Mouse (Mus musculus): ENCODE results near the gene Smarcal1.

Gene Smarcal1

DNA sequence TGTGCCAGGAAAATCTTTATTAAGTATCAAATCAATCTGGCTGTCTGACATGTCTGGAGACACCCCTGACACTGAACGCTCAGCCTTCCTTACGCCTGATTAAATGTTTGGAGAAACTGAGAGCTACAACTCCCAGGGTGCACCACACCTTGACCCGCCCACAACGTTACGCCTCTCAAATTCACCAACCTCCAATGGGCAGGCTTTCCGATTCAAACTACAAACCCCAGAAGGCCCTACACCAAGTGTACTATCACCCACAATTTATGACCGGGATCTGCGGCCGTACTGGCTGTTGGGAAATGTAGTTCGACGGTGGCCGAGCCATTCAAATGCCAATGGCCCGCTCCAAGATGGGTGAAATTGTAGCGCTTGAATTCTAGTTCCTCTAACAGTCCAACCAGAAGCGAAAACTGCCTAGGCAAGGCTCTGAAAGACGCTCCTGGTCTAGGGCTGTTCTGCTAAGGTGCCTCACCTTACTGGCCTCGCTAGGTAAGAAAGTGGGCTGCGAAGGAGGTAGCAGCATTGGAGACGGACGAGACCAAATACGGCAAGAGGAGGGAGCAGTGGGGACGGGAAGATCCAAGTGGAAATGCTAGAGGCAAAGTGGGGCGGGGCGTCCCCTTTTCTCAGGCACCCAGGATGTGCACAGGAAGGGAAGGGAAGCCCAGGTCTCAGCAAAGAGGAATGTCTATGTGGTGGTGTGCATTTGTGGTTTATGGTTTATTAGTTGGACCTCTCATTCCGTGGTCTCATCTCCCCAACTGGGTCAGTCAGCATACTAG is at the start of gene Smarcal1:
TSS of gene Smarcal1 (plus strand) at position 305 of the 785 bp plus-strand sequence.
- in situ Hi-C loops (cut with MboI; ENCODE audit: low pct_unique_long_range_greater_than_20kb in 1 of 2, low sequenced_read_pairs in 2 of 2, unreplicated experiment in 1 of 2) = no loop called here

DNA sequence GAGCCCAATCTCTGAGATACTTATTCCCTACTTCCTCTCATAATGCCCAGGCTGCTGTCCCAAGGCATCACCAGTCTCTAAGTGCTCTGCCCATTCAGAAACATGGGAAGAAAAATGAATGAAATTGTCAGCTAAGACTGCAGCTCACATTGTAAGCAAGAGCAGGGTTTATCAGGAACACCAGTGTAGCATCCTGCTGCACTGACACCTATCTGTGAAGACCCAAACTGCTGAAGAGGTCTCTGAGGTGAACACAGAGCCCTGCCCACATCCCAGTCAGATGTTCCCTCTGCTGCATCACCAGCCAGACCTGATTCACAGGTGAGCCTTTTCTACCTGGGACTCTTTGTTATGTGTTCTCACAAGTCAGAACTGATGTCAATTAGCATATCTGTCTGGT is 49.6 kb upstream of the Smarcal1 start:
- in situ Hi-C loops (cut with MboI; ENCODE audit: low pct_unique_long_range_greater_than_20kb in 1 of 2, low sequenced_read_pairs in 2 of 2, unreplicated experiment in 1 of 2) = no loop called here

DNA sequence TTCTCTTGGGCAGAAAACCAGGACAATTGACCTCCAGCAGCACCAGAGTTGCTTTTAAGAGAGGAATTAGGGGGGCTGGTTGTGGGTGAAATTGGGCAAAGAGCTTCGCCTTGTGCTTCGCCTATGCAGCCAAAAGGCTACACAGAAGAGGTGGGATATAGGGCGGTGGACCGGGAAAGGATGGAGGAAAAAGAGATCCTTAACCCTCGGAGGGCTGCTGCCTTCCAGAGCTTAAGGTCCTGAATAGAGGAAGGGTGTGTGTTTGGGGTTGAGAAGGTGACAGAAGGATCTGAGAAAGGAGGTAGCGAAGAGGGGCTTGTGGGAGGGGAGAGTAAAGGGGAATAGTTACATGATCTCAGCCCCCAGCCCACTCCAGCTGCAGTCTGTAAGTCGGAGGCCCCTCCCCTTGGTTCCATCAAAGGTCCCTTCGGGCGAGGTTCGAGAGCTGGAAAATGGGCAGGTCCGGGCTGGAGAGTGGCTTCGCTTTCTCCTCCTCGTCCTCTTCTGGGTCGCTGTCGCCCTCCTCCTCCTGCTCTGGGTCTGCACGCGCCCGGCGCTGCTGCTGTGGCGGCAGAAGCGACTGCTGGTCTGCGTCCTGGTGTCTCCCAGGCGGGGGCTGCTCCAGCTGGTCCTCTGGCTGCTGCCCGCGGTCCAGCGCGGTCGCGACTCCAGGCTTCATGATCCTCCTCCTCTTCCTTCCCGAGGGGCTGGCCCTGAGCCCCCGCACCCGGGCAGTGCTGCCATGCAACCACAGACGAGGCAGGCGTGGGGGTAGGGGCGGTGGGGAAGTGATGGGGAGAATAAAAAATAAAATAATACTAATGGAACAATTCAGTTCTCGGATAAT is 47.1 kb upstream of the Smarcal1 start:
- in situ Hi-C loops (cut with MboI; ENCODE audit: low pct_unique_long_range_greater_than_20kb in 1 of 2, low sequenced_read_pairs in 2 of 2, unreplicated experiment in 1 of 2) = no loop called here

DNA sequence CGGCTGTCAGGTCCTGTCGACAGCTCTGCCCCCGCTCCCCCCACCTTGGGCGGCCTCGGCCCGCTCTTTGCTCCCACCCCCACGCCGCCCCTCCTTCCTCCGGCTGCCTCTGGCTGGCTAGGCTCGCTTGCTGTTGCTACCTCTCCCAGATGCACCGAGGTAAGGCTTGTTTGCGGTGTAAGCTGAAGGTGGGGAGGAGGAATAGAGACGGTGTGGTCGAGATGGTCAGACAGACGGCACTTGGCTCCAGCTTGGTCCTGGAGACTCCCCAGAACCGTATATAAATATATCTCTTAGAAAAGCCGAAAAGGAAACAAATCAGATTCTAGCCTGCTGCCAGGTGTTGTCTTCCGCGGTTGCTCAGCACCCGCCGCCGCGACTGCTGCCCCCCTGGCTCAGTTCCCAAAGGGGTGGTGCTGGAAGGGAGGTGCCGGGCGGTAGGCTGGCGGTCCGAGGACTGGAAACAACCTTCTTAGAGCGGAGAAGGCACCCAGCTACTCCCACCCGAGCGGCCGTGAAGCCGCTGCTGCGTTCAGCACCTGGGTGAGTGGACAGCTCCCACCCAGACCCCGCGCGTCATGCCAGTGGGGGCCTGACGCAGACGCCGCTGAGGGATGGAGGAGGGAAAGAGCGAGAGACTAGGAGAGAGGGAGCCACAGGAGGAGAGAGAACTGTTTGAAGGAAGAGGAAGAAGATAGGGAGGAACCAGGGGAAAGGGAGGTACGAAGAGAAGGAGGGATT is 46.3 kb upstream of the Smarcal1 start, which contains the start of gene March4:
TSS of gene March4 (minus strand) at position 320 of the 741 bp plus-strand sequence.
- in situ Hi-C loops (cut with MboI; ENCODE audit: low pct_unique_long_range_greater_than_20kb in 1 of 2, low sequenced_read_pairs in 2 of 2, unreplicated experiment in 1 of 2) = no loop called here

DNA sequence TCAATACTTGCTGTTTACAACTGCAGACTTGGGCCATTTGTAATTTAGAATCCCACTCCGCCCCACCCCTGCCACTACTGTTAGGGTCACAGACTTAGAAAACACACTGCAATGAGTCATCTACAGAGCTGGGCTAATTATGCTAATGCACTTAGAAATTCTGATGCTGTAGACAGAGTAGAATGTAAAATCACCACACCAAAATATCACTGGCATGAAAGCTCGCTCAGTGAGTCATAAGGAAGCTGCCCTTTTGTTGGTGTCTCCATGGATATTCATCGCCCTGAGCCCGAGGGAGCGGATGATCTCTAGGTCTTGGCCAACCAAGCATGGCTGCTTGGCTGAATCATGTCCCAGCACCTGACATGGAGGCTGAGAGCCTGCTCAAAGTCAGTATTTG is 44.8 kb upstream of the Smarcal1 start:
- in situ Hi-C loops (cut with MboI; ENCODE audit: low pct_unique_long_range_greater_than_20kb in 1 of 2, low sequenced_read_pairs in 2 of 2, unreplicated experiment in 1 of 2) = no loop called here

DNA sequence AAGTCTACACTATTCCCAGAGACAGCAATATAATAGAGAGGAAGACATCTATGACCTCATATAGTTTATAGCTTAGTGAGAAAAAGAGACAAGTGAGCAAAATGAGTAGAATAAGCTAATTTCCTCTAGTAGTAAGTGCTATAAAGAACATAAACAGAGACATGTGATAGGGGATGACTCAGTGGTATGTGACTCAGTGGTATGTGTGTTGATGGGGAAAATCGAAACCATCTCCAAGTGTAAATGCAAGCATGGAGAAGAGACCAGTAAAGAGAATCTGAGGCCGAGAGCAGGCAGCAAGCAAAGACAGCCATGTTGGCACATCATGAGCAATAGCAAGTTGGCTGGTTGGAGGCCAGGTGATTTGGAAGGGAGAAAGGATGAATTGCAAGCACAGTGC is 32.7 kb upstream of the Smarcal1 start:
- in situ Hi-C loops (cut with MboI; ENCODE audit: low pct_unique_long_range_greater_than_20kb in 1 of 2, low sequenced_read_pairs in 2 of 2, unreplicated experiment in 1 of 2) = no loop called here

DNA sequence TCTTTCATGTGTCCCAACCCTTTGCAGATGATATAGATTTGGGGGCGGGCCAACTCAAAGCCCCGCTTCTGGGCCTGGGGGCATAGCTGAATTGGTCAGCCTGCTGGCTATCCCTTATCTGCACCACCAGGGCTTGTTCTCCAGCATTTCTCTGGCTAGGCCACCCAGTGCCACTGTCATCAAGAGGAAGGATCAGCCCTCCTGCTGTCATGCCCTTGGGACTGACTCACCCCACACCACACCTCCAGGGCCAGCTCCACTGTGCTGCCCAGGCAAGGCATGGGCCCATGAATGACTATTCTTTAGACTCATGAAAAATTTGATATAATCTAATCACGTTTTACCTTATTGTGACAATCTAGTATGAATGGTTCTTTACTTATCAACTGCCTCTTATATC is 26.6 kb upstream of the Smarcal1 start:
- in situ Hi-C loops (cut with MboI; ENCODE audit: low pct_unique_long_range_greater_than_20kb in 1 of 2, low sequenced_read_pairs in 2 of 2, unreplicated experiment in 1 of 2) = no loop called here

DNA sequence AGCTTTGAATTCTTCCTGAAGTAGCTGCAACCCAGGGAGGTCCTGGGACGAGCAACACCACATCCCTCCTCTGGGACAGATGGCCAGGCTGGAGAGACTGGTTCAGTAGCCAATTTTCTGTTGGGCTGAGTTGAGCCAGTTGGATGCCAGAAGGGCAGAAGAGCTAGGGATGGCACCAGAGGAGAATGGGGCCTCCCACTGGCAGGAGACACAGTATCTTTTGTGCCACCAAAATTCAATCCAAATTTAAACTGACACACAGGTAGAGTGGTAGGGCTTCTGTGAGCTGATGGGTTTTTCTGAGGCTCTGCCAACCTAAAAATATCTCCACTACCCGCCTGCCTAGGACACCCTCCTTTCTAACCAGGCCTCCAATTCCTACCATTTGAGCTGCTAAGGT is 24.4 kb upstream of the Smarcal1 start:
- in situ Hi-C loops (cut with MboI; ENCODE audit: low pct_unique_long_range_greater_than_20kb in 1 of 2, low sequenced_read_pairs in 2 of 2, unreplicated experiment in 1 of 2) = no loop called here

DNA sequence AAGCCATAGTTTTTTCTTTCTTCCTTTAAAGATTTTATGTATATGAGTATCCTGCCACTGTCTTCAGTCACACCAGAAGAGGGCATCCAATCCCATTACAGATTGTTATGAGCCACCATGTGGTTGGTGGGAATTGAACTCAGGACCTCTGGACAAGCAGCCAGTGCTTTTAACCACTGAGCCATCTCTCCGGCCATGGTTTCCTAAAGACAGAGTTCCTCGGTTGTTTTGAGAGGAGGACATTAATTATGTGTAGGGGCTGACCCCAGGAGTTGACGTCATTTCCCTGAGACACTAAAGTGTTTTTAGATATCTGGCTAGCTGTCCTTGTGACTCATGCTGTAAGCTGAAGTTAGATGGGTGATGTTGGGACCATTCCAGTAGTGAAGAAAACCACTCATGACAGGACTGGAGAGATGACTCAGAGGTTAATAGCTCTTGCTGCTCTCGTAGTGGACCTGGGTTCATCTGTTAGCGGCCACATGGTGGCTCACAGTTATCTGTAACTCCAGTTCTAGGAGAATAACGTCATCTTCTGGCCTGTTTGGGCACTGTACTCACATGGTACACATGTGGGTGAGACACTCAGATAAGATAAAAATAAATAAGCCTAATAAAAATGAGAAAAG is 18.6 kb upstream of the Smarcal1 start:
- in situ Hi-C loops (cut with MboI; ENCODE audit: low pct_unique_long_range_greater_than_20kb in 1 of 2, low sequenced_read_pairs in 2 of 2, unreplicated experiment in 1 of 2) = no loop called here

DNA sequence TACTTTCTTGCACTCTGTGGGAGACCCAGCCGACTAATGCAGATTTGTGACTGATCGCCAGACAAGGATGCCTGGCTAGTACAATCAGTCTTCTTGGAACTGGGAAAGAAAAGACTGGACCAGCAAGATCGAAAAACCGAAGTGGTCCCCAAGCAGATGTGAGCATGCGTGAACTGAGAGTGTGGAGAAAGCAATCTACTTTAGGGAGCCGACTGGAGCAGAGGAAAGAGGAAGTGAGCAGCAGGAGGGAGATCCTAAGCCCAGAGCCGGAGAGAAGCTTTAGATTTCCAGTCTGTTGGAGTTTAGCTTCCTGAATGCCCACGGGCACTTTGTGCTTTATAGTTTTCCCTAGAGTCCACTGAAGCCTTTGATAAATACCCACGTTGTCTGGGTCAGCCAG is 16.0 kb upstream of the Smarcal1 start:
- in situ Hi-C loops (cut with MboI; ENCODE audit: low pct_unique_long_range_greater_than_20kb in 1 of 2, low sequenced_read_pairs in 2 of 2, unreplicated experiment in 1 of 2) = no loop called here

DNA sequence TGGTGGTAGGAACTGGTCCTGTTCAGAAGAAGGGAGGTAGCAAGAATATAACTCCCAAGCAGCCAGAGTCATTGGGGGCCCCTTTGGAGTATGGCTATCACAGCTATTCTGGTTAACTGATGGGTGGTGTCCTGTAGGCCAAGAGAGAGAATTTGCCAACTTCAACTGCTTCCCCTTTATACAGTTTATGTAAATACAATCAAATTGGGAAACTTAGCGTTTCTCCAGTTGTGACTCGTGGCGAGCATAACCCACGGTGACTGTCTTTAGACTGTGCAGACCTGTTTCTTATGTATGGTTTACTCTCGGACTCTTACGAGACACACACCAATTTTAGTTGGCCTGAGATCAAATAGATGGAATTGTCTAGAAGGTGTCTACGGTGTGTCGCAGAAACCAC is 14.3 kb upstream of the Smarcal1 start:
- in situ Hi-C loops (cut with MboI; ENCODE audit: low pct_unique_long_range_greater_than_20kb in 1 of 2, low sequenced_read_pairs in 2 of 2, unreplicated experiment in 1 of 2) = no loop called here

DNA sequence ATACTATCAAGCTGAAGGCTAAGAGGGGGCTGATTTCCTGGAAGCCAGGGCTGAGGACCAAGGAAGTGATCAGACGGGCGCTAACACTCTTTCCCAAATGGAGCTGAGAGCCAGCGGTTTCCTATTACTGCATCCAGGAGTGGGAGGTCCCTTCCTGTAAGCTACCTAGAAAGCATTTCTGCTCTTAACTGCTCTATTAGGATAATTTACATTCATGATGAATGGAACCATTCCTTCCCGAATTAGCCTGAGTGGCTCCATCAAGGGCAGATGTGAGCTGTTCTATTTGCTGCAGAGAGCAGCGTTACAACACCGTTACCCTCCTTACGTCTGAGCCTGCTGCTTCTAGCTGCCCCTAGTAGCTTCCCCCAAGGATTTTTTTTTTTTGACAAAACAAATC is 9.0 kb upstream of the Smarcal1 start:
- in situ Hi-C loops (cut with MboI; ENCODE audit: low pct_unique_long_range_greater_than_20kb in 1 of 2, low sequenced_read_pairs in 2 of 2, unreplicated experiment in 1 of 2) = no loop called here

DNA sequence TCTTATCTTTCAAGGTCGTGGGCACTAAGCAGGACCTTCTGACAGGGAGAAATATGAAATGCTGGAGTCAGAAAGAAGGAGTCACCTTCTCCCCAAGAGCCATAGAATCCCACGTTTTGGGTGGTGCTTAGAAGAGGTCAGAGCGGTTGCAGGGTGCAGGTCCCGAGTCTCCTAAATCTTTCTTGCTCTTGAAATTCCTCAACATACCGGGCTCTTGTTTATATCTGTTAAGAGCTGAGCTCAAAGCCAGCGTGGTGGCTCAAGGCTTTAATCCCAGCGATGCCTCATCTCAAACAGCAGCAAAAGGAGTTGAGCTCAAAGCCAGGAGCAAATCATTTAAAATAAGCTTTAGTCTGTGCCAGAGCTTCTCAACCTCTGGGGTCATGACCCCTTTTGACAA is 8.4 kb upstream of the Smarcal1 start:
- in situ Hi-C loops (cut with MboI; ENCODE audit: low pct_unique_long_range_greater_than_20kb in 1 of 2, low sequenced_read_pairs in 2 of 2, unreplicated experiment in 1 of 2) = no loop called here

DNA sequence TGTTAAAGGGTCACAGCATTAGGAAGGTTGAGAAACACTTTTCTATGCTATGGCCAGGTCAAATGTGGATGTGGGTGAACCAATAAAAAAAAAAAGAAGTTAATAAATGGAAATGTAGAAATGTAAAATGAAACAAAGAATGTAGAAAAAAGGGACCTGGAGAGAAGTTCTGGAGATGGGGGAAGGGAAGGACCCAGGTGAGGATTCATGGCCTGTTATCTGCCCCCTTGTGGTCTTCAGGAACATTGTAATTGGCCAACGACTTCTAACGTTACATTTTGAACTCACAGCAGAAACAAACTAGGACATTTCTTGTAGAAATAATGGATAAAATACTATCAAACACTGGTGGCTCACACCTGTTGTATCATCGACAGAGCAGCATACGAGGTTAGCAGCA is 7.9 kb upstream of the Smarcal1 start:
- in situ Hi-C loops (cut with MboI; ENCODE audit: low pct_unique_long_range_greater_than_20kb in 1 of 2, low sequenced_read_pairs in 2 of 2, unreplicated experiment in 1 of 2) = no loop called here

DNA sequence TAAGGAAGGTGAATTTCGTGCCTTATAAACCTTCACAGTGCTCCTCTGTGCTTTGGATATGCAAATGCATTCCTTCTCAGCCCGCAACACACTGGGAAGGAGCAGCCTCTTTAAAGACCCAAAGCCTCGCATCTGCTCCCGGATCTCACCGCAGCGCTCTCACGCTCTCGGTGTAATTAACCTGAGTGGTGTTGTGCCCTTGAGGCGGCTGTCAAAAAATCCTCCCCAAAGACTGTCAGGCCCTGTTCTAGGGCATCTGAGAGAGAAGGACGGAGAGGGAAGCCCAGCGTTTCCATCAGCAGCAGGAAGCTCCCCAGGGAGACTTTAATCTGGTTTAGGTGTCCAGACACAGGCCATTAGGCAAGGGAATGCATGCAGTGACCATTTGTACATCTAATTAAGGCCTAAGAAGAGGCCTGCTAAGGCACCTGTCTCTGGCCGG is 5.5 kb upstream of the Smarcal1 start:
- in situ Hi-C loops (cut with MboI; ENCODE audit: low pct_unique_long_range_greater_than_20kb in 1 of 2, low sequenced_read_pairs in 2 of 2, unreplicated experiment in 1 of 2) = no loop called here

DNA sequence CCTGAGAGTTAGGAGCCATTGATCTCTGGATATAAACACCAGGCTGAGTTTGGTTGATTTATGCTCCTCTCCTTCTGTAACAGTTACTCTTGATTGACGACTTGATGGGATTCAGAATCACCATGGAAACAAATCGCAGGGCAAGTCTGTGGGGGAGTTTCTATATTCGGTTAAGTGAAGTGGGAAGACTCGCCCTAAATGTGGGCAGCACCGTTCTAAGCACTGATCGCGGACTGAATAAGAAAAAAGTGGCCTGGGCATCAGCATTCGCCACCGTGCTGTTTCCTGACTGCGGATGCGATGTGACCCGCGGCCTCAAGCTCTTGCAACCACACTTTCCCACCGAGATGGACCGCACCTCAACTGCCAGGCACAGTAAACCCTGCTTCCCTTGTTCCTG is 4.7 kb upstream of the Smarcal1 start:
- in situ Hi-C loops (cut with MboI; ENCODE audit: low pct_unique_long_range_greater_than_20kb in 1 of 2, low sequenced_read_pairs in 2 of 2, unreplicated experiment in 1 of 2) = no loop called here

DNA sequence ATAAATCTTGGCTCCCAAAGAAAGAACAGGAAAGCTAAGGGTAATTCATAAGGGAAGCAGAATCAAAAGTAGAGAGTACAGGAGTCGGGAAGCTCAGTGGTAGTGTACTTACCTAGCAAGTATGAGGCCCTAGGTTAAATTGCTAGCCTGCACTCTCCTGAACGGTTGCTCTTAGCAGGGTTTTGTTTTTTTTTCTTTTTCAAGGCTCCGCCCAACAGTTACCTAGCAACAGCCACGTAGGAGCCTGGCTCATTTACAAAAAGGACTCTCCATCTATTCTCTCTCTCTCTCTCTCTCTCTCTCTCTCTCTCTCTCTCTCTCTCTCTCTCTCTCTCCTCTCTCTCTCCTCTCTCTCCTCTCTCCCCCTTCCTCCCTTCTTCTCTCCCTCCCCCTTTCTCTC is 4.2 kb upstream of the Smarcal1 start:
- in situ Hi-C loops (cut with MboI; ENCODE audit: low pct_unique_long_range_greater_than_20kb in 1 of 2, low sequenced_read_pairs in 2 of 2, unreplicated experiment in 1 of 2) = no loop called here

DNA sequence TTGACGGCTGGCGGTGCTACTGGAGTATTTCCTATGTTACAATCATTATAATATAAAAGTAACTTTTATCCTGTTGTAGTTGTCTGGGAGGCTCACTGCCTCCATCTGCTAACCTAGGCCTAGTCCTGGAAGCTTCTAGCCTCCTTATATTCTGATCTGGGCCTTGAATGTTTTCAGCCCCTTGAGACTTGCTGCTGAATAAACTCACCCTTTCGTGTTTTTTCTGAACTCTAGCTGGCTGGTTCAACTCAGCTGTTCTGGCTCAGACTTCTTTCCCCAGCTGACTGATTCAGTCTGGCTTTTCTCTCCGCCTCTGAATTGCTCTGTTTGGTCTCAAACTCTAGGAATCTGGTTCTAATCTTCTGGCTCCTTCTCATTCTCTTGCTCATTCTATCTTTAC is 855 bp downstream of the Smarcal1 start:
- in situ Hi-C loops (cut with MboI; ENCODE audit: low pct_unique_long_range_greater_than_20kb in 1 of 2, low sequenced_read_pairs in 2 of 2, unreplicated experiment in 1 of 2) = no loop called here
